Mouse (Mus musculus) neutrophil, adult 5-6 weeks (primary cell): ENCODE measurements around the gene Dnajc11. TPM values are rescaled to one million over a fixed set of nuclear protein-coding genes. Genes with fewer than 3 reads are reported as not detected.

Experiments used
- ATAC-seq: fragments of 151-379, 151-347 bp; 2 replicates; pipeline ENCODE4 v1.8.0; 2017; ENCODE audit warnings: mild to moderate bottlenecking, moderate TSS enrichment; ENCODE audit not compliant: insufficient number of reproducible peaks, poor library complexity, low FRiP score, severe bottlenecking; ENCODE audit errors: extremely low read depth
- total RNA-seq: library from RNA; stranded (forward); fragments of 200-1000 nt; gene quantifications from 2 replicates; pipeline ENCODE4 v1.2.3, GENCODE M21; 2017

The Dnajc11 gene
- total RNA-seq, 1 experiment from 2014 or later, result 55.7 TPM

GRCm38 (mm10) chr4:152001335-152001734 lies 67.8 kb downstream of the Dnajc11 start:
- no peak for ATAC-seq

GRCm38 (mm10) chr4:152002063-152002462 lies 68.6 kb downstream of the Dnajc11 start:
- ATAC-seq, result no peak

GRCm38 (mm10) chr4:152006137-152006536 lies 72.6 kb downstream of the Dnajc11 start:
- ATAC-seq, result no peak

- no peak for ATAC-seq
Observed at GRCm38 (mm10) chr4:152006812-152007211, 73.3 kb downstream of the Dnajc11 start.

- no peak for ATAC-seq
Observed at GRCm38 (mm10) chr4:152007481-152008147, 74.1 kb downstream of the Dnajc11 start.

GRCm38 (mm10) chr4:152008148-152008500 lies 74.6 kb downstream of the Dnajc11 start:
- no peak for ATAC-seq

- peak; percentile 91 for ATAC-seq
Observed at GRCm38 (mm10) chr4:152008622-152009075, 75.2 kb downstream of the Dnajc11 start, which contains the start of gene Klhl21. Klhl21 (plus strand) TSS chr4:152008803.

GRCm38 (mm10) chr4:152009076-152010051 lies 75.9 kb downstream of the Dnajc11 start:
- no peak for ATAC-seq

GRCm38 (mm10) chr4:152010091-152010706 lies 76.7 kb downstream of the Dnajc11 start:
- no peak for ATAC-seq

- no peak for ATAC-seq
Observed at GRCm38 (mm10) chr4:152010707-152011134, 77.2 kb downstream of the Dnajc11 start.

- no peak for ATAC-seq
Observed at GRCm38 (mm10) chr4:152011171-152011760, 77.8 kb downstream of the Dnajc11 start.

- no peak for ATAC-seq
Observed at GRCm38 (mm10) chr4:152012109-152012508, 78.6 kb downstream of the Dnajc11 start.

- no peak for ATAC-seq
Observed at GRCm38 (mm10) chr4:152013036-152013813, 79.7 kb downstream of the Dnajc11 start.

GRCm38 (mm10) chr4:152019073-152019472 lies 85.6 kb downstream of the Dnajc11 start:
- ATAC-seq, result no peak

- no peak for ATAC-seq
Observed at GRCm38 (mm10) chr4:152020024-152020423, 86.5 kb downstream of the Dnajc11 start.

GRCm38 (mm10) chr4:152021568-152022097 lies 88.1 kb downstream of the Dnajc11 start:
- no peak for ATAC-seq

- ATAC-seq, result no peak
Observed at GRCm38 (mm10) chr4:152022506-152022905, 89.0 kb downstream of the Dnajc11 start.

GRCm38 (mm10) chr4:152024525-152024924 lies 91.0 kb downstream of the Dnajc11 start:
- no peak for ATAC-seq
